Mouse (Mus musculus): ENCODE results near the gene Gm4907. TPM values are rescaled to one million over a fixed set of nuclear protein-coding genes. Genes with fewer than 3 reads are reported as not detected.
"Not testable (repeated sequence)": the region's sequence is repeated elsewhere in the genome, so short reads cannot be mapped to it uniquely, and the experiment has no call there.

Gene Gm4907
- not detected in 2 replicates for total RNA-seq (2015)
- total RNA-seq (2017): not detected in 2 replicates

- ATAC-seq (replicated peaks; ENCODE audit: poor library complexity): not testable (repeated sequence)
These were observed at the start of gene Gm4907 for GRCm38 (mm10) chrX:23882253-23882652. Gm4907 (plus strand) TSS chrX:23882553.

GRCm38 (mm10) chrX:23833784-23834183, 48.6 kb upstream of the Gm4907 start:
- not testable (repeated sequence) for ATAC-seq (replicated peaks; ENCODE audit: poor library complexity)

- no peak for ATAC-seq (replicated peaks; ENCODE audit: poor library complexity)
These were observed 41.4 kb upstream of the Gm4907 start for GRCm38 (mm10) chrX:23840921-23841320.

- ATAC-seq (replicated peaks; ENCODE audit: poor library complexity): no peak
These were observed 71.8 kb downstream of the Gm4907 start for GRCm38 (mm10) chrX:23954161-23954560.

Other genes starting within 250 kb of the Gm4907 start
- gene Wdr44, start 189.5 kb upstream of the Gm4907 start, total RNA-seq (2015): 11.8 and 14.5 TPM in 2 replicates
- 8.9 and 10.9 TPM in 2 replicates for gene Wdr44, start 189.5 kb upstream of the Gm4907 start, total RNA-seq (2017)
- not detected in 2 replicates for gene Gm4985, start 76.4 kb downstream of the Gm4907 start, total RNA-seq (2015)
- not detected in 2 replicates for gene Gm4985, start 76.4 kb downstream of the Gm4907 start, total RNA-seq (2017)

Measured in megakaryocyte progenitor cell, adult 5-6 weeks (primary cell).